Mouse (Mus musculus): ENCODE results near the gene Rapgef4. TPM values are rescaled to one million over a fixed set of nuclear protein-coding genes. Genes with fewer than 3 reads are reported as not detected.

Rapgef4 gene
- polyA plus RNA-seq (2015; fragmentation: Nextera tagmentation; extraction: Ambion mirVana), result 5.9 and 8.2 TPM in 2 replicates

- Histone ChIP-seq H3K4me1 (no peaks in the 10 kb centered on the region; the same call in 1 of the 2 replicates), H3K4me3 (peak within 1 kb of the TSS; percentile 67), H3K36me3 (ENCODE audit: poor library complexity, severe bottlenecking) (no peaks in the 10 kb centered on the region), H3K4me2 (peak within 1 kb of the TSS; percentile 97), H3K27ac (no peak within 1 kb of the TSS), H3K27me3 (peaks cover 10% of the 10 kb centered on the region; the same call in 1 of the 2 replicates), H3K9me3 (replicated peaks) (no peaks in the 10 kb centered on the region), H3K9ac (peak within 1 kb of the TSS; percentile 77)
- ATAC-seq, result peak; percentile 81
- WGBS, result under 1% methylated on average over 52 of the region's 52 CpGs
Observed at GRCm38 (mm10) chr2:71980771-71981342, at the start of gene Rapgef4. Gene Rapgef4 (plus strand): TSS chr2:71981240.

DNA sequence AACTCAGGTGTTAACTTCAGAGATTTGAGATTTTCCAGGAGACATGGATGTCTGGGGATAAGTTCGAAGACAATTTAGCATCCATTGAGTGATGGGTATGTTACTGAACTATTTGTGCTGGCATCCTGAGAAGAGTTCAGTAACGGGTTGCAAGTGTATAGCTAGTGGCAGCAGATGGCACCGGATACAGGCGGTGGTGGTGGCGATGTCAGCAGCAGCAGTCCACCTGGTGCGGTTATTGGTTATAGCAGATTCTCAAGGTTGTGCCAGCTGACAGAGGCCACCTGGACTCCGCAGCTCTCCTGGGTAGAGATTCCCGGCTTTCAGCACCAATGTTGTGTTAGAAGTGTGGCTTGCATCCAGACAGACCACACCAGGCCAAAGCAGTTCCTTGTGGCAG lies 47.0 kb upstream of the Rapgef4 start:
- H3K27ac ChIP-seq, result no peak overlapping the region
- H3K4me3 ChIP-seq, result no peak overlapping the region
- H3K36me3 ChIP-seq (ENCODE audit: poor library complexity, severe bottlenecking), result no peaks in the 10 kb centered on the region
- no peak overlapping the region for H3K9ac ChIP-seq
- H3K4me2 ChIP-seq, result no peak overlapping the region
- 87% methylated on average over 8 of the region's 8 CpGs for WGBS
- no peaks in the 10 kb centered on the region for H3K27me3 ChIP-seq
- H3K4me1 ChIP-seq, result peaks cover 6% of the 10 kb centered on the region; the same call in 1 of the 2 replicates
- no peaks in the 10 kb centered on the region for H3K9me3 ChIP-seq (replicated peaks)
- no peak for ATAC-seq

DNA sequence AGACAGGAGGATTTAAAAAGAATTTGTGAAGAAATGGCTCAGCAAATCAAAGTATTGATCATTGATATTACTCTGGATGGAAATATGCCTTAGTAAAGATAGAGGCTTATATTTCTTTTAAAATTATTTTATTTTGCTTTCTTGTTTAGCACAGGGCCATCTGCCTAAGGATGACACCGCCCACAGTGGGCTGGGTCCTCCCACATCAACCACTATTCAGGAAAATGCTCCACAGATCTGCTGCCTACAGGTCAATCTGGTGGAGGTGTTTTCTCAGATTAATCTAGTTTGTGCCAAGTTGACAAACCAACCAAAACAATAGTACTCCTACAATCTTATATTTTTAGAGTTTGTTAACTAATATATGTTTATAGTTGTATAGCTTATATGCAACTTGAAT lies 44.3 kb upstream of the Rapgef4 start:
- WGBS, result 86% methylated on average over 1 of the region's 1 CpGs
- ATAC-seq, result no peak
- no peak overlapping the region for H3K4me3 ChIP-seq
- no peak overlapping the region for H3K27ac ChIP-seq
- H3K4me2 ChIP-seq, result no peak overlapping the region
- no peaks in the 10 kb centered on the region for H3K27me3 ChIP-seq
- no peaks in the 10 kb centered on the region for H3K36me3 ChIP-seq (ENCODE audit: poor library complexity, severe bottlenecking)
- H3K9me3 ChIP-seq (replicated peaks), result 0 out of 2 replicates have a peak, but pooled peaks cover 6% of the 10 kb centered on the region
- peaks cover 6% of the 10 kb centered on the region; the same call in 1 of the 2 replicates for H3K4me1 ChIP-seq
- H3K9ac ChIP-seq, result no peak overlapping the region

GRCm38 (mm10) chr2:71937649-71938308 lies 43.3 kb upstream of the Rapgef4 start:
- H3K27ac ChIP-seq, result no peak overlapping the region
- no peak overlapping the region for H3K4me3 ChIP-seq
- 0 out of 2 replicates have a peak, but pooled peaks cover 7% of the 10 kb centered on the region for H3K9me3 ChIP-seq (replicated peaks)
- no peak overlapping the region for H3K9ac ChIP-seq
- no peaks in the 10 kb centered on the region for H3K36me3 ChIP-seq (ENCODE audit: poor library complexity, severe bottlenecking)
- no peak overlapping the region for H3K4me2 ChIP-seq
- peaks cover 6% of the 10 kb centered on the region; the same call in 1 of the 2 replicates for H3K4me1 ChIP-seq
- no peak for ATAC-seq
- 64% methylated on average over 3 of the region's 3 CpGs for WGBS
- no peaks in the 10 kb centered on the region for H3K27me3 ChIP-seq

DNA sequence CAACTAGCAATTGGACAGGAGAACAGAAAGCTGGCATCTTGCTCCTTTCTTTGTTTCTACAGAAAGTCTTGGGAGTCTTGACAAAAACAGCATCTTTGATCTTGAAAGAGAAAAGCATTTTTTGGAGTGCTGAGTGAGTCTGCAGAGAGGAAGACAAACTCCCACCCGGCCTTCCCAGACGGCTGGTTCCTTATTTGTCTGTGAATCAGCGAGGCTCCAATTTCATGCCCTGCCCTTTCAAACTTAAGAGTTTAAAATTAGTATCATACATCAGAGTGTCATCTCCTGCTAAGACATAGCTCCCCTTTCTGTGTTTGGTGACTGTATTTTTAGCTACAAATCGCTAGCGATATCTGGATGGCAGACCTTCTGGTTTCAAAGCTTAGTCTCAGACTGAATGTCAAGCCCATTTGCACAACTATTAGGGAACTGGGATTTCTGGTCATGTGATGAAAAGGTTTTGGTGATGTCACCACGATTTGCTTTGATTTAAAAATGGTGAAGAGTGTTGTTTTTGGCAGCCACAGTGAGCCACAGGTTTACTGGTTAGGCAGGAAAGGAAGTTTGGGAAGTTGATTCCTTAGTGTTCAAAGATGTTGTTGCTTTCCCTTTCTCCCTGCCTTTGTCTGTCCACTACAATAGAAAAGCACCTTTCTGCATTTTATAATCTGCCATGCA lies 42.2 kb upstream of the Rapgef4 start:
- no peak overlapping the region for H3K9ac ChIP-seq
- H3K4me1 ChIP-seq, result peaks cover 6% of the 10 kb centered on the region; the same call in 1 of the 2 replicates
- H3K4me2 ChIP-seq, result no peak overlapping the region
- H3K4me3 ChIP-seq, result no peak overlapping the region
- 0 out of 2 replicates have a peak, but pooled peaks cover 7% of the 10 kb centered on the region for H3K9me3 ChIP-seq (replicated peaks)
- ATAC-seq, result no peak
- no peak overlapping the region for H3K27ac ChIP-seq
- no peaks in the 10 kb centered on the region for H3K27me3 ChIP-seq
- 75% methylated on average over 6 of the region's 6 CpGs for WGBS
- H3K36me3 ChIP-seq (ENCODE audit: poor library complexity, severe bottlenecking), result no peaks in the 10 kb centered on the region

GRCm38 (mm10) chr2:71941005-71941720 lies 39.9 kb upstream of the Rapgef4 start:
- ATAC-seq, result no peak
- no peak overlapping the region for H3K9ac ChIP-seq
- no peaks in the 10 kb centered on the region for H3K36me3 ChIP-seq (ENCODE audit: poor library complexity, severe bottlenecking)
- 94% methylated on average over 3 of the region's 3 CpGs for WGBS
- no peak overlapping the region for H3K4me3 ChIP-seq
- H3K27ac ChIP-seq, result no peak overlapping the region
- 0 out of 2 replicates have a peak, but pooled peaks cover 7% of the 10 kb centered on the region for H3K9me3 ChIP-seq (replicated peaks)
- peaks cover 6% of the 10 kb centered on the region; the same call in 1 of the 2 replicates for H3K4me1 ChIP-seq
- no peaks in the 10 kb centered on the region for H3K27me3 ChIP-seq
- H3K4me2 ChIP-seq, result no peak overlapping the region

DNA sequence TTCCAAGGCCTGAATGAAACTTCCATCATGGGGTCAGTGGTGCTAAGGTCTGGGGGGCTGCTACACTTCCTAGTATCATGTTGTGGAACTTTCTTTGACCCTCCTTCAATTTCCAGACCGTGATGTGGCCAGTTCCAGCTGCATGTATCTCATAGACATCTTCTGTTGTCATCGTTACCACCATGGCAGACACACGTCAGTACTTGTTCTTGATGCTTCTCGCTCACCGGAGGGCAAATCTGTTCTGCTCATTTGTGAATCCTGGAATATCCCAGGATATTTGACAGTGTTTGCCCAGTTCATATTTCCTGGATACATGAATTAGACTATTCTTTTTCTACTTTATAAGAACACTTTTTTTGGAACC lies 39.3 kb upstream of the Rapgef4 start:
- Histone ChIP-seq H3K4me1 (peaks cover 6% of the 10 kb centered on the region; the same call in 1 of the 2 replicates), H3K27ac (no peak overlapping the region), H3K4me2 (no peak overlapping the region), H3K9ac (no peak overlapping the region), H3K4me3 (no peak overlapping the region), H3K9me3 (replicated peaks) (0 out of 2 replicates have a peak, but pooled peaks cover 7% of the 10 kb centered on the region), H3K27me3 (no peaks in the 10 kb centered on the region), H3K36me3 (ENCODE audit: poor library complexity, severe bottlenecking) (no peaks in the 10 kb centered on the region)
- ATAC-seq, result no peak
- 94% methylated on average over 5 of the region's 5 CpGs for WGBS

DNA sequence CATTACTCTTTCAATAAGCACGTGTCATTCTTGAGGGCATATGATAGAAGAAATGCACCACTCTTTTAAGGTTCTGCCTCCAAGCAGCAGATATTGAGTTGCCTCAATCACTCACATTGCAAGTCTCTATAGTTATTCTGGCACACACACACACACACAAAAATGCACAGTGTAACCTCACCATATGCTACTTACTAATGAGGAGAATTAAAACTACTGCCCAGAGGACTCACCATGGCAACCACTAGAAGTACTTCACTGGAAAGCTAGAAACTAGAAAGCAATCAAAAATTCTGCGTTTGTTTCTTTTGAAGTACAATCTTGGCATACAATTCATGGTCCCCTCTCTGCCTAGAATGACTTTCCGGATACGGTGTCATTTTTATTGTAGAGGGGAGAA lies 29.8 kb upstream of the Rapgef4 start:
- Histone ChIP-seq H3K4me2 (no peak overlapping the region), H3K36me3 (ENCODE audit: poor library complexity, severe bottlenecking) (no peaks in the 10 kb centered on the region), H3K27ac (no peak overlapping the region), H3K27me3 (no peaks in the 10 kb centered on the region), H3K4me1 (peaks cover 11% of the 10 kb centered on the region; the same call in 1 of the 2 replicates), H3K9me3 (replicated peaks) (0 out of 2 replicates have a peak, but pooled peaks cover 3% of the 10 kb centered on the region), H3K4me3 (no peak overlapping the region), H3K9ac (no peak overlapping the region)
- ATAC-seq, result no peak
- 64% methylated on average over 4 of the region's 4 CpGs for WGBS

GRCm38 (mm10) chr2:71955637-71956036 lies 25.4 kb upstream of the Rapgef4 start:
- 24% methylated on average over 8 of the region's 8 CpGs for WGBS
- Histone ChIP-seq H3K4me2 (no peak overlapping the region), H3K27ac (no peak overlapping the region), H3K9ac (no peak overlapping the region), H3K36me3 (ENCODE audit: poor library complexity, severe bottlenecking) (no peaks in the 10 kb centered on the region), H3K4me1 (peaks cover 11% of the 10 kb centered on the region; the same call in 1 of the 2 replicates), H3K4me3 (no peak overlapping the region), H3K27me3 (no peaks in the 10 kb centered on the region), H3K9me3 (replicated peaks) (no peaks in the 10 kb centered on the region)
- peak; percentile 63; the same call in 1 of the 2 replicates for ATAC-seq

GRCm38 (mm10) chr2:71956463-71956862 lies 24.6 kb upstream of the Rapgef4 start:
- no peak for ATAC-seq
- Histone ChIP-seq H3K27me3 (no peaks in the 10 kb centered on the region), H3K4me3 (no peak overlapping the region), H3K4me1 (peaks cover 3% of the 10 kb centered on the region; the same call in 1 of the 2 replicates), H3K9me3 (replicated peaks) (no peaks in the 10 kb centered on the region), H3K36me3 (ENCODE audit: poor library complexity, severe bottlenecking) (no peaks in the 10 kb centered on the region), H3K9ac (no peak overlapping the region), H3K4me2 (no peak overlapping the region), H3K27ac (no peak overlapping the region)
- WGBS, result 68% methylated on average over 5 of the region's 5 CpGs

GRCm38 (mm10) chr2:71957951-71958350 lies 23.1 kb upstream of the Rapgef4 start:
- ATAC-seq, result no peak
- no peaks in the 10 kb centered on the region for H3K36me3 ChIP-seq (ENCODE audit: poor library complexity, severe bottlenecking)
- H3K9me3 ChIP-seq (replicated peaks), result no peaks in the 10 kb centered on the region
- H3K4me3 ChIP-seq, result no peak overlapping the region
- H3K27ac ChIP-seq, result no peak overlapping the region
- H3K4me2 ChIP-seq, result no peak overlapping the region
- WGBS, result 63% methylated on average over 1 of the region's 1 CpGs
- H3K27me3 ChIP-seq, result no peaks in the 10 kb centered on the region
- no peak overlapping the region for H3K9ac ChIP-seq
- no peaks in the 10 kb centered on the region for H3K4me1 ChIP-seq

Measured in forebrain, embryonic 13.5 days (tissue).